Mouse (Mus musculus) adrenal gland (tissue): Measurements from ENCODE around the gene Asb12.
"Not testable (repeated sequence)": the region's sequence is repeated elsewhere in the genome, so short reads cannot be mapped to it uniquely, and the experiment has no call there.

Experiments
- intact Hi-C: fragments of 180-260 bp; cut with DNase I; formaldehyde crosslinking; loops from one replicate; pipeline ENCODE4 v1.15.1; 2025
- long read RNA-seq, 2 experiments: library from polyadenylated mRNA; unstranded; transcript quantifications; one replicate each; pipeline ENCODE4 v2.0.0; 2020; ENCODE audit warnings: borderline replicate concordance in 1 of 2; ENCODE audit not compliant: insufficient replicate concordance in 1 of 2

Asb12 gene
- long read RNA-seq, experiment 1: 0 reads
- long read RNA-seq, experiment 2: 0 reads

- intact Hi-C loops: no loop called here
Observed at GRCm38 (mm10) chrX:95557887-95558286, at the start of gene Asb12, which contains the start of gene Pfn5. Gene Asb12, minus strand, starts transcription at chrX:95557987. Gene Pfn5, plus strand, starts transcription at chrX:95558104.

DNA sequence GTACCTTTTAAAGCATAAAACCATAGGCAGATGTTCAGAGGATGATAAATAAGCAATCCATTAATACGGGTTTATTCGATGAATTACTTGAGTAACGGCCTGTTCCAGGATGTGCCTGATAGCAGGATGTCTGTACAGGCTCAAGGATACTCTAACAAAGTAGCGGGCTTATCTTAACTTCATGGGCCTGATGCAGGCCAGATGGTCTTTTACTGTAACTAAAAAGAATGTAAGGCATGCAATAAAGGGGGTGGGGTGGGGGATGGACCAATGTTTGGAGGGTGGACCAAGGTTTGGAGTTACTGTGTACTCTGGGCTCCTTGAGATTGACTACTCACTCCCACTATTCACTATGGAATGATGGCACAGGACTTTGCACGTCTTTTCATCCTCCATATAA, 42.8 kb upstream of the Asb12 start:
- intact Hi-C loops: no loop called here

DNA sequence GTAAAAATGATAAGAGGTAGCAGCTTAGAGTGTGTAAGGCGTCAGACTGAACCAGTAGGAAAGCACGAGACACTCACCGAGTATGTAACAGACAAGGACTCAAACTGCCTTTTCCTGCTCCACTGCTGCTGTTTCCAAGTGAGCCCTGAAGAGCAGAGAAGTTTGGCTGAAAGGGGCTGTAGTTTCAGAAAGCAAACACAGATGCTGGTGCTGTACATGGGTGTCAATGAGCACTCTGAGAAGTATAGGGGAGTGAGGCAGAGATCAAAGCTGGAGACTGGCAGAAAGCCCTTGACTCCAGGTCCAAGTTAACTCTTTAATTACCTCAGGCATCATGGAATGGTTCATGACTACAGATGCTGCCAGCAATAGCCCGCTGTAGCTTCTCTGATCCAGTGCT, 3.5 kb downstream of the Asb12 start:
- intact Hi-C loops: no loop called here

DNA sequence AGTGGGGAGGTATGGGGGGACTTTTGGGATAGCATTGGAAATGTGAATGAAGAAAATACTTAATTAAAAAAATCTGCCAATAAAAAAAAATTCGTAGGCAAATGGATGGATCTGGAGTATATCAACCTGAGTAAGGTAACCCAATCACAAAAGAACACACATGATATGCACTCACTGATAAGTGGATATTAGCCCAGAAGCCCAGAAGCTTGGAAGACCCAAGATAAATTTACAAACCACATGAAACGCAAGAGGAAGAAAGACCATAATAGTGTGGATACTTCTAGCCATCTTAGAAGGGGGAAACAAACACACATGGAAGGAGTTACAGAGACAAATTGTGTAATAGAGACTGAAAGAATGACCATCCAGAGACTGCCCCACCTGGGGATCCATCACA, 22.3 kb downstream of the Asb12 start:
- intact Hi-C loops: not testable (repeated sequence)

- intact Hi-C loops: no loop called here
Observed at GRCm38 (mm10) chrX:95525166-95525565, 32.6 kb downstream of the Asb12 start.

GRCm38 (mm10) chrX:95523883-95524282, 33.9 kb downstream of the Asb12 start:
- intact Hi-C loops: no loop called here

GRCm38 (mm10) chrX:95457166-95457565, 100.6 kb downstream of the Asb12 start:
- intact Hi-C loops: no loop called here

DNA sequence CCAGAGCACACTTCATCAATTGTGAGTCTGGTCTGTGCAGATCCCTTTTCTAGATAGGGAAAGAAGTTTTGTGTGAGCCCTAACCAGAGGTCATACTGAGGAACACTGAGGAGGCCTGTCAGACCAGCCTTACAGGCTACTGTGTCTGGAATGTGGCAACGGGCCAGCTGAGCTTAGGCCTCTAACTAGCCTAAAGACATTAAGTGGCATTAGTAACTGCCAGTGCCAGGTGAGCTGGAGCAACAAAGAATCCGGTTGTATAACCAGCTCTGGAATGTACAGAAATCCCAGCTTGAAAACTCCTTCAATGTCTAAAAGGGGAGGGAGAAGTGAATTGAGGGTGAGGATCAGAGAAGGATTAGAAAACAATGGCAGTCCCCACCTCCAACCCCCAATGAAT, 111.9 kb downstream of the Asb12 start:
- intact Hi-C loops: loop anchor here (10.0 kb wide), 1 partner anchor 209 kb away; the partner anchor contains the start of gene Zc4h2

GRCm38 (mm10) chrX:95445141-95445540, 112.6 kb downstream of the Asb12 start:
- intact Hi-C loops: loop anchor here (10.0 kb wide), 1 partner anchor 210 kb away; the partner anchor contains the start of gene Zc4h2

GRCm38 (mm10) chrX:95444776-95445111, 113.0 kb downstream of the Asb12 start, which contains the start of gene Amer1:
Gene Amer1, minus strand, starts transcription at chrX:95444872.
- intact Hi-C loops: loop anchor here (10.0 kb wide), 1 partner anchor 210 kb away; the partner anchor contains the start of gene Zc4h2

- intact Hi-C loops: loop anchor here (10.0 kb wide), 1 partner anchor 211 kb away; the partner anchor contains the start of gene Zc4h2
Observed at GRCm38 (mm10) chrX:95443898-95444775, 113.7 kb downstream of the Asb12 start.

GRCm38 (mm10) chrX:95443390-95443789, 114.4 kb downstream of the Asb12 start:
- intact Hi-C loops: loop anchor here (10.0 kb wide), 1 partner anchor 211 kb away; the partner anchor contains the start of gene Zc4h2

DNA sequence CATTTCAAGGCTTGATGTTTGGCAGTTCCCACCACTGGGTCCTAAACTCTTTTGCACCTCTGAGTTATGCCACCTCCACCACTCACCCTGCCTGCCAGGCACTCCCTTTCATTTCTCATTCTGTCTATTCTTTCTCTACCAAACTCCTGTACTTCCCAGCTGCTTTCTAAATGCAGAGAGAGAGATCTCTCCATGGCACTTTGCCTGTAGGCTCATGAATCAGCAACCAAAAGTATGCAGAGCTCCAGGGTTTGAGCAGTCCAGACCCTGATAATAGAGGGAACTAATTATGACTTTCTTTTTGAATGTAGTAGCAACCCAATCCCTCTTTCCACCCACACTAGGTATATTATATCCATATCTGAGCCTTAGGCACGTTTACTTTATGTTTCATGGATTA, 115.5 kb downstream of the Asb12 start:
- intact Hi-C loops: loop anchor here (10.0 kb wide), 1 partner anchor 213 kb away; the partner anchor contains the start of gene Zc4h2

DNA sequence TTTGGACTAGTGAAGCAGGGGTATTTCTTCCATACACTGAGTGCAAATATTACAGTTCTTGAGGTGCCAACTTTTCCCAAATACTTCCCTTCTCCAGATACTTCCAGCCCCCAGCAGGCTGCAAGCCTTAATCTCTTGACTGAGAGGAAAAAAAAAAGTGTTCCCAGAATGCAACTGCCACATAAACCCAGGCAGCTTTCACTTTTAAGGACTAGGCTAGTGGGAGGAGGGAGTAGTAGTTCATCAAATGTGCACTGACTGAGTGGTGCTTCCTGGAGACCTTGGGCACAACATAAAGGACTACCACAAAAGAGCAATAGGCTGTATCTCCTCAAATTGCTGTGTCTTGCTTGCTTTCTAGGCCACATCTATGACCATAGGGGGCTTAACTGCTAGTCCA, 116.5 kb downstream of the Asb12 start:
- intact Hi-C loops: loop anchor here (10.0 kb wide), 1 partner anchor 214 kb away; the partner anchor contains the start of gene Zc4h2

DNA sequence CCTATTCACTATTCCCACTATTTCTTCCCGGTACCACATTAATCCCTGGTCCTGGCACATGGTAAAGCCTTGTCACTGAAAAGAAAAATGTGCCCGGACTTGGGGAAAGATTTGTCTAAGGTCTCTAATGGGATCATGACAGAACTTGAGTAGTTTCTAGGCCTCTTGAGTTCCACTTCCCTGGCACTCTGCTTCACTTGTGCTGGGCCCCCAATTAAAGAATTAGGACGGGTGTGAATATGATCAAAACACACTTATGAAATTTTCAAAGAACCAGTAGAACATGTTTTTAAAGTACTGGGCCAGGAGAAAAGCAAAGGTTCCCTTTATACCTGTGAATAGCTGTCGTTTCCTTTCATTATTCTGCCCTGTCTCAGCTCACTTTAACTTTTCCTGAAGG, 119.3 kb downstream of the Asb12 start:
- intact Hi-C loops: no loop called here

GRCm38 (mm10) chrX:95437236-95437635, 120.6 kb downstream of the Asb12 start:
- intact Hi-C loops: no loop called here
